Mouse (Mus musculus) midbrain, postnatal 0 days (tissue): ENCODE results near the gene Grm4. TPM values are rescaled to one million over a fixed set of nuclear protein-coding genes. Genes with fewer than 3 reads are reported as not detected.

ENCODE experiments used
- ATAC-seq: fragments of 200-750 bp; cut with Nextera tagmentation; 2 replicates; pipeline ENCODE4 v1.8.0; 2017; ENCODE audit warnings: moderate number of reproducible peaks, mild to moderate bottlenecking, moderate TSS enrichment, moderate library complexity; ENCODE audit not compliant: low FRiP score
- DNase-seq: peaks from one replicate; pipeline ENCODE4 v3.0.0-alpha.2; 2015; ENCODE audit warnings: low spot score
- H3K27ac ChIP-seq: fragments of 300-500 bp; sonication (generic); 2 replicates; pipeline ENCODE4 v1.5.1; 2014; ENCODE audit warnings: low read depth, mild to moderate bottlenecking, low read length, mixed read lengths
- H3K27me3 ChIP-seq: fragments of 300-500 bp; sonication (generic); 2 replicates; pipeline ENCODE4 v1.6.1; 2014; ENCODE audit warnings: low read length, control low read depth, mixed read lengths; ENCODE audit not compliant: insufficient read depth
- H3K36me3 ChIP-seq: fragments of 300-500 bp; sonication (generic); 2 replicates; pipeline ENCODE4 v1.6.1; 2014; ENCODE audit warnings: low read length, control low read depth, mixed read lengths; ENCODE audit not compliant: insufficient read depth
- H3K4me1 ChIP-seq: fragments of 300-500 bp; sonication (generic); 2 replicates; pipeline ENCODE4 v1.6.1; 2014; ENCODE audit warnings: mild to moderate bottlenecking, control low read depth, antibody characterized with exemption, low read length, mixed read lengths; ENCODE audit not compliant: insufficient read depth
- H3K4me2 ChIP-seq: fragments of 300-500 bp; sonication (generic); 2 replicates; pipeline ENCODE4 v1.6.1; 2014; ENCODE audit warnings: low read depth, mild to moderate bottlenecking, low read length, mixed read lengths; ENCODE audit not compliant: poor library complexity, severe bottlenecking
- H3K4me3 ChIP-seq: fragments of 300-500 bp; sonication (generic); 2 replicates; pipeline ENCODE4 v1.5.1; 2014; ENCODE audit warnings: low read depth, mild to moderate bottlenecking, low read length, moderate library complexity
- H3K9ac ChIP-seq: fragments of 300-500 bp; sonication (generic); replicated peaks from 2 replicates; pipeline ENCODE4 v1.6.1; 2014; ENCODE audit warnings: mild to moderate bottlenecking, low read length, moderate library complexity, mixed read lengths; ENCODE audit not compliant: poor library complexity, severe bottlenecking
- H3K9me3 ChIP-seq: fragments of 300-500 bp; sonication (generic); 2 replicates; pipeline ENCODE4 v1.6.1; 2016; ENCODE audit warnings: low read length, control low read depth
- CTCF ChIP-seq: IDR thresholded peaks from 2 replicates; pipeline ENCODE4 v1.5.1; 2016; ENCODE audit warnings: antibody characterized with exemption, mild to moderate bottlenecking
- WGBS: fragments of 180-500 bp; shearing (Covaris S2); extraction: QIAGEN DNeasy Blood & Tissue Kit; methylation state at CpG from one replicate; pipeline ENCODE4 v1.1.7; 2014; 5-methylcytosine and 5-hydroxymethylcytosine counted together
- polyA plus RNA-seq: library from polyadenylated mRNA; unstranded; fragments of >200 nt; fragmentation: Nextera tagmentation; extraction: Ambion mirVana; gene quantifications from 2 replicates; pipeline ENCODE4 v1.2.1, GENCODE M21; 2015
- total RNA-seq: library from RNA; depleted of rRNA; stranded (reverse); fragments of >200 nt; gene quantifications from 2 replicates; pipeline ENCODE4 v1.2.3, GENCODE M21; 2014

Grm4 gene
- total and polyA plus RNA-seq, 2 experiments from 2014 or later, result 11.1 to 54.0 TPM

DNA sequence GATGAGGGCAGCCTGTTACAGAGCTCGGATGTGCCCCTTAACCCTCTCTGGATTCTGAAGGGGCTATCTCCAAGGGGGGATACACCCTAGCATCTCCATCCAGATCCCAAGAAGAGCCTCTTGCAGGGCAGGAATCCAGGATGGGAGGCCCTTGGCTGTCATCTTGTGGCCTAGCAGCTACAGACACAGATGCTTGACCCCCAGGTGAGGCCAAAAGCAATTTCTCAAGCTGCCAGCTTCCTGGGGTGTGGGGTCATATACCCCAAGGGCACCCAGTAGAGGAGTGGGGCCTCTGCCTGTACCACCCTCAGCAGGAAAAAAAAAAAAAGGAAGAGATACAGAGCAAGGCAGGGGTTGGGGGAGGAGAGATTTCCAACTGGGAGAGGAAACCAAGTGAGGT, 87.1 kb downstream of the Grm4 start:
- WGBS, result 88% methylated on average over 1 of the region's 1 CpGs
- H3K9ac ChIP-seq, result no peak overlapping the region
- H3K4me1 ChIP-seq, result no peaks in the 10 kb centered on the region
- no peak overlapping the region for H3K27ac ChIP-seq
- peaks cover 4% of the 10 kb centered on the region; the same call in 1 of the 2 replicates for H3K36me3 ChIP-seq
- H3K27me3 ChIP-seq, result no peaks in the 10 kb centered on the region
- H3K4me3 ChIP-seq, result no peak overlapping the region
- DNase-seq (no peak), ATAC-seq (no peak)
- H3K4me2 ChIP-seq, result no peak overlapping the region
- no peaks in the 10 kb centered on the region for H3K9me3 ChIP-seq
- TF ChIP-seq CTCF, result no peak

DNA sequence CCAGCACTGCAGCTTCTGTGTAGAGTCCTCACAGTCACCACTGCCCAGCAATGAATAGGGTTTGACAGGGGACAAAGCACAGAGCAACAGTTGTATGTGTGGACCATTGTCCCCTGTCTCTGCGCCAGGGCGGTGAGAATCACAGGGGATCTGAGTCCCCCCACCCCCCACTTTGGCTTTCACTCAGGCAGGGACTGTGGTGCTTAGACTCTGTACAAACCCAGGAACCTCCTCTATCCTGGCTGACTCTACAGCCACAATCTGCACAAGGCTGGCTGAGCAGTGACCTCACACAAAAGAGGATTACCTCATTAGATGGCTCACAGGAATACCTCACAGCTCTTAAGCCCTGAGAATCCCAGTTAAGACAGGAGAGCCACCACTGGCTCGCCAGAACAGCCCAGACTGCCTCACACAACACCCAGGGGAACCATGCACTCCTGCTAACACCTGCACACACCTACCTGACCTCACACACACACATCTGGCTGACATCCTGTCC, 88.0 kb downstream of the Grm4 start:
- Histone ChIP-seq H3K36me3 (peaks cover 4% of the 10 kb centered on the region; the same call in 1 of the 2 replicates), H3K9me3 (no peaks in the 10 kb centered on the region), H3K9ac (no peak overlapping the region), H3K4me3 (no peak overlapping the region), H3K4me1 (no peaks in the 10 kb centered on the region), H3K27ac (no peak overlapping the region), H3K27me3 (no peaks in the 10 kb centered on the region), H3K4me2 (no peak overlapping the region)
- ATAC-seq (no peak), DNase-seq (peak; percentile 29)
- TF ChIP-seq CTCF, result no peak
- WGBS, result 30% methylated on average over 3 of the region's 3 CpGs

DNA sequence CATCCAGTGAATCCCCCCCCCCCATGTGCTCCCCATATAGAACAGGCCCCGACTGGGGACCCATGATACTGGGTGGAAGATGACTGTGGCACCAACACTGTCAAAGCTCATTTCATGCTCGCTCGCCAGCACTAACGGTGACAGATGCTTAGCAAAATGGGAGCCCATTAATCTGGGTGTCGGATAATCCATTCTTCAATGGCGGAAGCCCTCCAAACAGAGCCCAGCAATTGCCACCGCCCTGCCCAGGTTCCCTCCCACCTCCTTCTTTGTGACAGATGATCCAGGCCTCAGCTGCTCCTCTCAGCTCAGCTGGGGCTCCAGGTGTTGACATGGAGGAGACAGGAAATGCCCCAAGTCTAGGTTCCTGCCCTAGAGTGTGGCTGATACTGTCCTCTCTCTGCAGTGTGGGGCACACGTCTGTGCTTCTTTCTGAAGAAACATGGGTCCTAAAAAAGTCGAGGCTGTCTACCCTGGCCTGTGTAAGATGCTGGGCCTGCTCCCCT, 89.0 kb downstream of the Grm4 start:
- no peak overlapping the region for H3K4me2 ChIP-seq
- H3K27me3 ChIP-seq, result no peaks in the 10 kb centered on the region
- H3K36me3 ChIP-seq, result 0 out of 2 replicates have a peak, but pooled peaks cover 4% of the 10 kb centered on the region
- no peaks in the 10 kb centered on the region for H3K4me1 ChIP-seq
- H3K27ac ChIP-seq, result no peak overlapping the region
- H3K9ac ChIP-seq, result no peak overlapping the region
- no peaks in the 10 kb centered on the region for H3K9me3 ChIP-seq
- no peak for ATAC-seq
- 42% methylated on average over 9 of the region's 9 CpGs for WGBS
- peak; percentile 41 for DNase-seq
- no peak overlapping the region for H3K4me3 ChIP-seq
- no peak for TF ChIP-seq CTCF

DNA sequence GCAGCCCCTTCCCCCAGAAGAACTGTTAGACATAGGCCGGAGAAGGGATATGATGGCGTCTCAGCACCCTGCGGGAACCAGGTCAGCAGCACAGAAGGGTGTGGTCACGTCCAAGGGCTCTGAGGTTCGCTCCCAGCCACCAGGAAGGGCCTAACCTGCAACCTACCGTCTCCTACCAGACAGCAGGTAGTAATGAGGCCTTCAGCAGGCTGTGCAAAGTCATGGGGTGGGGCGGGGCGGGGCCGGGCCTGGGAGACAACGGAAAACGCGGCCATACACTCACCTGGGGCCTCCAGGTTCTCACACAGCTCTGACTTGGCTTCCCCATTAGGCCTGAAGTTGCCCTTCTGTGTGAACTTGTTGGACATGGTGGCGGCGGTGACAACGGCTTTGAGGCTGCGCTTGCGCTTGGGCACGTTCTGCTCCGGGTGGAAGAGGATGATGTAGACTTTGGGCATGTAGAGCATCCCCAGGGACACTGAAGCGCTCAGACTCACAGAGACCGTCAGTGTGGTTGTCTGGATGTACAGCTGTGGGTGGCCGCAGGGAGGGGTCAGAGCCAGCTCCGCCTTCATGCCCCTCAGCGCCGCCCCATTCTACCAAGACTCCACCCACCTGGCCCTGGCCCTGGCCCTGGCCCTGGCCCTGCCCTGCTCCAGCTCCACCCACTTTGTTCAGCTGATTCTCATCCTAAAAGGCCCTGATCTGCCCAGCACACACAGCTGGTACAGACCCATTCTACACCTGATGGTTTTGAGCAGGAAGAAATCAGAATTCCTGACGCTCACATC, 90.0 kb downstream of the Grm4 start:
- Histone ChIP-seq H3K4me1 (no peaks in the 10 kb centered on the region), H3K36me3 (0 out of 2 replicates have a peak, but pooled peaks cover 4% of the 10 kb centered on the region), H3K27ac (no peak overlapping the region), H3K4me3 (no peak overlapping the region), H3K27me3 (no peaks in the 10 kb centered on the region), H3K4me2 (no peak overlapping the region), H3K9me3 (no peaks in the 10 kb centered on the region), H3K9ac (no peak overlapping the region)
- no peak for TF ChIP-seq CTCF
- DNase-seq, result no peak
- 89% methylated on average over 26 of the region's 26 CpGs for WGBS
- ATAC-seq, result no peak

DNA sequence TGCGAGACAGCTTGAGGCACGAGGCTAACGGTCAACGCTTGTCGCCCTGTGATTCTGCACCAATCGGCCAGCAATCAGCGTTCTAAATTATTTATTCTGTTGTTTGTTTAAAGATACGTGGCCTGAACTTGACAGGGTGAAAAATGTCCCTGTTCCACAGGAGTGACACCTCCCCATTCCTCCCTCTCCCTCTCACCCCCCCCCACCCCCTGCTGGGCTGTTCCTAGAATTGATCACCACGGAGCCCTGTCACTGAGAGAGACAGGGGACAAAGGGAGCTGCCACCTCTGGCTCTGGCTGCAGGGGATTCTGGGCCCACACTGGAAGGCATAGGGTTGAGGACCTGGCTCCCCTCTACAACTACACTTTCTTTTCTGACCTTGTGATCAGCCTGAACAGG, 91.4 kb downstream of the Grm4 start:
- Histone ChIP-seq H3K4me2 (no peak overlapping the region), H3K9me3 (no peaks in the 10 kb centered on the region), H3K4me1 (no peaks in the 10 kb centered on the region), H3K36me3 (0 out of 2 replicates have a peak, but pooled peaks cover 4% of the 10 kb centered on the region), H3K27ac (no peak overlapping the region), H3K27me3 (no peaks in the 10 kb centered on the region), H3K9ac (no peak overlapping the region), H3K4me3 (no peak overlapping the region)
- 47% methylated on average over 9 of the region's 9 CpGs for WGBS
- DNase-seq, result no peak
- no peak for ATAC-seq
- no peak for TF ChIP-seq CTCF

DNA sequence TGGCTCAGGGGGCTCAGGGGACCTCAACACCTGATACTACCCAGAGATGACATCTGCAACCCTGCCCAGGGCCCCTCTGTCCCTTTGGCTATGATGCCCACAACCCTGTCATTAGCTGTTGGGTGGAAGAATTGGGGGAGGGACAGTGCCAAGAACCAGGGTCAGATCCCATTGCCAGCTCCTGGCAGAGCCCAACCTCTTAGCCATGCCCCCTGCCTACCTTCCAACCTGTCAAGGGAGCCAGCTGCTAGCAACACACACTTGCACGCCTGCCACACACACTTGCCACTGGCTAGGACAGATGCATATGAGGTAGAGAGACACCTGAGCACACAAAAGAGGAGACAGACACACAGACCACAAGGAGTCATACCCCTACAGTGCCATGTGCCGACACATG, 96.2 kb downstream of the Grm4 start:
- no peaks in the 10 kb centered on the region for H3K9me3 ChIP-seq
- H3K27ac ChIP-seq, result no peak overlapping the region
- no peaks in the 10 kb centered on the region for H3K36me3 ChIP-seq
- H3K4me3 ChIP-seq, result no peak overlapping the region
- no peak for ATAC-seq
- 90% methylated on average over 2 of the region's 2 CpGs for WGBS
- no peaks in the 10 kb centered on the region for H3K27me3 ChIP-seq
- H3K4me2 ChIP-seq, result no peak overlapping the region
- H3K4me1 ChIP-seq, result peaks cover 13% of the 10 kb centered on the region
- no peak overlapping the region for H3K9ac ChIP-seq
- no peak for TF ChIP-seq CTCF
- no peak for DNase-seq
